Mouse (Mus musculus) c-Kit-positive CD71-positive TER-119-negative erythroid progenitor cells, embryonic 14.5 days (primary cell): ENCODE measurements around the gene Gm7168.
"Not testable (repeated sequence)": the region's sequence is repeated elsewhere in the genome, so short reads cannot be mapped to it uniquely, and the experiment has no call there.

Experiments
- DNase-seq: peaks from one replicate; pipeline ENCODE4 v3.0.0-alpha.2; 2013; ENCODE audit warnings: low read depth

Gm7168 gene

GRCm38 (mm10) chr17:13993425-13993824 is 45.3 kb downstream of the Gm7168 start:
- DNase-seq = not testable (repeated sequence)
